Mouse (Mus musculus) layer of hippocampus, adult 9-11 months (tissue): ENCODE results near the gene Vmp1.

ENCODE experiments used
- DNase-seq: peaks from one replicate; pipeline ENCODE4 v3.0.0; 2022

Vmp1 gene

GRCm38 (mm10) chr11:86683395-86684125 lies at the start of gene Vmp1, which contains the start of gene Ptrh2:
TSS of gene Vmp1 (minus strand) at chr11:86683836.
TSS of gene Ptrh2 (plus strand) at chr11:86683985.
- DNase-seq, result peak; percentile 93

GRCm38 (mm10) chr11:86731443-86731842 lies 47.8 kb upstream of the Vmp1 start:
- DNase-seq, result peak; percentile 77

GRCm38 (mm10) chr11:86725607-86726006 lies 42.0 kb upstream of the Vmp1 start:
- DNase-seq, result no peak

- DNase-seq, result no peak
Observed at GRCm38 (mm10) chr11:86724982-86725381, 41.3 kb upstream of the Vmp1 start.

GRCm38 (mm10) chr11:86724004-86724403 lies 40.4 kb upstream of the Vmp1 start:
- no peak for DNase-seq

- DNase-seq, result no peak
Observed at GRCm38 (mm10) chr11:86719390-86719789, 35.8 kb upstream of the Vmp1 start.

- no peak for DNase-seq
Observed at GRCm38 (mm10) chr11:86718369-86718768, 34.7 kb upstream of the Vmp1 start.

- DNase-seq, result no peak
Observed at GRCm38 (mm10) chr11:86717306-86718065, 33.9 kb upstream of the Vmp1 start.

- DNase-seq, result no peak
Observed at GRCm38 (mm10) chr11:86714606-86715005, 31.0 kb upstream of the Vmp1 start.

- DNase-seq, result no peak
Observed at GRCm38 (mm10) chr11:86701151-86701550, 17.5 kb upstream of the Vmp1 start.

- no peak for DNase-seq
Observed at GRCm38 (mm10) chr11:86695461-86695860, 11.8 kb upstream of the Vmp1 start.

- no peak for DNase-seq
Observed at GRCm38 (mm10) chr11:86692546-86692945, 8.9 kb upstream of the Vmp1 start.

- DNase-seq, result no peak
Observed at GRCm38 (mm10) chr11:86691956-86692355, 8.3 kb upstream of the Vmp1 start.

- DNase-seq, result no peak
Observed at GRCm38 (mm10) chr11:86691482-86691881, 7.8 kb upstream of the Vmp1 start.

GRCm38 (mm10) chr11:86690383-86690782 lies 6.7 kb upstream of the Vmp1 start:
- no peak for DNase-seq

- no peak for DNase-seq
Observed at GRCm38 (mm10) chr11:86685366-86685765, 1.7 kb upstream of the Vmp1 start.

- DNase-seq, result no peak
Observed at GRCm38 (mm10) chr11:86684126-86685012, 733 bp upstream of the Vmp1 start.

GRCm38 (mm10) chr11:86682861-86683260 lies 775 bp downstream of the Vmp1 start:
- no peak for DNase-seq

GRCm38 (mm10) chr11:86681423-86681822 lies 2.2 kb downstream of the Vmp1 start:
- DNase-seq, result no peak

GRCm38 (mm10) chr11:86680729-86681128 lies 2.9 kb downstream of the Vmp1 start:
- DNase-seq, result no peak

GRCm38 (mm10) chr11:86678957-86679356 lies 4.7 kb downstream of the Vmp1 start:
- DNase-seq, result no peak

GRCm38 (mm10) chr11:86675520-86675919 lies 8.1 kb downstream of the Vmp1 start:
- no peak for DNase-seq

- no peak for DNase-seq
Observed at GRCm38 (mm10) chr11:86672772-86673171, 10.9 kb downstream of the Vmp1 start.
